Mouse (Mus musculus) forebrain, embryonic 14.5 days (tissue): ENCODE data around the gene Tex21. TPM values are rescaled to one million over a fixed set of nuclear protein-coding genes. Genes with fewer than 3 reads are reported as not detected.

Source experiments
- ATAC-seq: fragments of 200-750 bp; cut with Nextera tagmentation; 2 replicates; pipeline ENCODE4 v1.8.0; 2017; ENCODE audit warnings: mild to moderate bottlenecking, moderate library complexity
- DNase-seq: peaks from one replicate; pipeline ENCODE4 v3.0.0-alpha.2; 2015; ENCODE audit warnings: low spot score
- H3K27ac ChIP-seq: fragments of 300-500 bp; sonication (generic); 2 replicates; pipeline ENCODE4 v1.5.1; 2014; ENCODE audit warnings: low read depth, mild to moderate bottlenecking, control low read depth, low read length, moderate library complexity
- H3K27me3 ChIP-seq: fragments of 300-500 bp; sonication (generic); replicated peaks from 2 replicates; pipeline ENCODE4 v1.6.1; 2014; ENCODE audit warnings: low read length, control low read depth, mixed read lengths; ENCODE audit not compliant: control insufficient read depth, insufficient read depth
- H3K36me3 ChIP-seq: fragments of 300-500 bp; sonication (generic); 2 replicates; pipeline ENCODE4 v1.6.1; 2014; ENCODE audit warnings: low read length, control low read depth; ENCODE audit not compliant: control insufficient read depth, insufficient read depth
- H3K4me1 ChIP-seq: fragments of 300-500 bp; sonication (generic); 2 replicates; pipeline ENCODE4 v1.6.1; 2014; ENCODE audit warnings: antibody characterized with exemption, low read length, control low read depth; ENCODE audit not compliant: control insufficient read depth, insufficient read depth
- H3K4me2 ChIP-seq: fragments of 300-500 bp; sonication (generic); 2 replicates; pipeline ENCODE4 v1.6.1; 2014; ENCODE audit warnings: mild to moderate bottlenecking, control low read depth, low read length
- H3K4me3 ChIP-seq: fragments of 300-500 bp; sonication (generic); 2 replicates; pipeline ENCODE4 v1.5.1; 2014; ENCODE audit warnings: low read depth, low read length, control low read depth
- H3K9ac ChIP-seq: fragments of 300-500 bp; sonication (generic); 2 replicates; pipeline ENCODE4 v1.6.1; 2014; ENCODE audit warnings: mild to moderate bottlenecking, low read length, control low read depth, moderate library complexity
- H3K9me3 ChIP-seq: fragments of 300-500 bp; sonication (generic); replicated peaks from 2 replicates; pipeline ENCODE4 v1.6.1; 2016; ENCODE audit warnings: low read length, control low read depth, mixed read lengths; ENCODE audit not compliant: control insufficient read depth
- WGBS: fragments of 180-500 bp; shearing (Covaris S2); extraction: QIAGEN DNeasy Blood & Tissue Kit; methylation state at CpG from one replicate; pipeline ENCODE4 v1.1.7; 2014; 5-methylcytosine and 5-hydroxymethylcytosine counted together
- polyA plus RNA-seq: library from polyadenylated mRNA; unstranded; fragments of >200 nt; fragmentation: Nextera tagmentation; extraction: Ambion mirVana; gene quantifications from 2 replicates; pipeline ENCODE4 v1.2.1, GENCODE M21; 2014

Tex21 gene
- polyA plus RNA-seq, 1 experiment from 2014 or later, result not detected

GRCm38 (mm10) chr12:76253991-76254390 is 7.4 kb upstream of the Tex21 start:
- no peak overlapping the region for H3K4me3 ChIP-seq
- H3K9ac ChIP-seq, result no peak overlapping the region
- no peak overlapping the region for H3K4me2 ChIP-seq

GRCm38 (mm10) chr12:76253591-76253990 is 7.0 kb upstream of the Tex21 start:
- H3K9ac ChIP-seq, result no peak overlapping the region
- WGBS, result 81% methylated on average over 2 of the region's 2 CpGs
- no peak overlapping the region for H3K4me3 ChIP-seq
- H3K36me3 ChIP-seq, result no peaks in the 10 kb centered on the region
- H3K4me2 ChIP-seq, result no peak overlapping the region
- ATAC-seq (no peak), DNase-seq (no peak)
- no peaks in the 10 kb centered on the region for H3K27me3 ChIP-seq
- H3K9me3 ChIP-seq, result no peaks in the 10 kb centered on the region
- H3K27ac ChIP-seq, result no peak overlapping the region
- H3K4me1 ChIP-seq, result peaks cover 14% of the 10 kb centered on the region

More at GRCm38 (mm10) chr12:76253991-76254390, 7.4 kb upstream of the Tex21 start:
- DNase-seq, result no peak
- ATAC-seq, result no peak
- peaks cover 14% of the 10 kb centered on the region for H3K4me1 ChIP-seq
- H3K27me3 ChIP-seq, result no peaks in the 10 kb centered on the region
- H3K9me3 ChIP-seq, result no peaks in the 10 kb centered on the region
- no peaks in the 10 kb centered on the region for H3K36me3 ChIP-seq
- no peak overlapping the region for H3K27ac ChIP-seq
- WGBS, result 77% methylated on average over 8 of the region's 8 CpGs

- Histone ChIP-seq H3K27ac (no peak overlapping the region), H3K4me1 (peaks cover 14% of the 10 kb centered on the region), H3K4me2 (no peak overlapping the region), H3K4me3 (no peak overlapping the region), H3K36me3 (no peaks in the 10 kb centered on the region), H3K27me3 (no peaks in the 10 kb centered on the region), H3K9me3 (no peaks in the 10 kb centered on the region), H3K9ac (no peak overlapping the region)
- WGBS, result 66% methylated on average over 1 of the region's 1 CpGs
- ATAC-seq (no peak), DNase-seq (no peak)
These were observed 6.5 kb upstream of the Tex21 start for GRCm38 (mm10) chr12:76253090-76253489.

GRCm38 (mm10) chr12:76244981-76245380 is 1.6 kb downstream of the Tex21 start:
- ATAC-seq, result no peak
- no peaks in the 10 kb centered on the region for H3K9me3 ChIP-seq
- no peak overlapping the region for H3K27ac ChIP-seq
- no peak overlapping the region for H3K9ac ChIP-seq
- WGBS, result 85% methylated on average over 8 of the region's 8 CpGs
- H3K4me2 ChIP-seq, result no peak overlapping the region
- H3K4me3 ChIP-seq, result no peak overlapping the region
- no peaks in the 10 kb centered on the region for H3K36me3 ChIP-seq
- H3K27me3 ChIP-seq, result no peaks in the 10 kb centered on the region
- no peaks in the 10 kb centered on the region for H3K4me1 ChIP-seq
- DNase-seq, result no peak

GRCm38 (mm10) chr12:76241833-76242232 is 4.7 kb downstream of the Tex21 start:
- no peaks in the 10 kb centered on the region for H3K9me3 ChIP-seq
- 64% methylated on average over 5 of the region's 5 CpGs for WGBS

GRCm38 (mm10) chr12:76241084-76241483 is 5.5 kb downstream of the Tex21 start:
- Histone ChIP-seq H3K27ac (no peak overlapping the region), H3K4me3 (no peak overlapping the region), H3K27me3 (no peaks in the 10 kb centered on the region), H3K36me3 (no peaks in the 10 kb centered on the region), H3K9me3 (no peaks in the 10 kb centered on the region), H3K4me2 (no peak overlapping the region), H3K4me1 (no peaks in the 10 kb centered on the region), H3K9ac (no peak overlapping the region)
- WGBS, result 87% methylated on average over 3 of the region's 3 CpGs
- no peak for ATAC-seq
- DNase-seq, result no peak

More at GRCm38 (mm10) chr12:76241833-76242232, 4.7 kb downstream of the Tex21 start:
- DNase-seq (no peak), ATAC-seq (no peak)
- H3K27ac ChIP-seq, result no peak overlapping the region
- H3K9ac ChIP-seq, result no peak overlapping the region
- H3K27me3 ChIP-seq, result no peaks in the 10 kb centered on the region
- H3K4me1 ChIP-seq, result no peaks in the 10 kb centered on the region
- H3K4me2 ChIP-seq, result no peak overlapping the region
- no peaks in the 10 kb centered on the region for H3K36me3 ChIP-seq
- H3K4me3 ChIP-seq, result no peak overlapping the region

- H3K27me3 ChIP-seq, result no peaks in the 10 kb centered on the region
- 95% methylated on average over 3 of the region's 3 CpGs for WGBS
- no peak overlapping the region for H3K4me3 ChIP-seq
- DNase-seq, result no peak
- ATAC-seq, result no peak
- H3K4me2 ChIP-seq, result no peak overlapping the region
- H3K9ac ChIP-seq, result no peak overlapping the region
- no peaks in the 10 kb centered on the region for H3K36me3 ChIP-seq
- H3K27ac ChIP-seq, result no peak overlapping the region
- no peaks in the 10 kb centered on the region for H3K4me1 ChIP-seq
- H3K9me3 ChIP-seq, result no peaks in the 10 kb centered on the region
These were observed 5.9 kb downstream of the Tex21 start for GRCm38 (mm10) chr12:76240670-76241069.

GRCm38 (mm10) chr12:76239839-76240571 is 6.5 kb downstream of the Tex21 start:
- no peak for DNase-seq
- Histone ChIP-seq H3K4me2 (no peak overlapping the region), H3K27me3 (no peaks in the 10 kb centered on the region), H3K9me3 (no peaks in the 10 kb centered on the region), H3K36me3 (no peaks in the 10 kb centered on the region), H3K9ac (no peak overlapping the region), H3K4me3 (no peak overlapping the region), H3K27ac (no peak overlapping the region), H3K4me1 (no peaks in the 10 kb centered on the region)
- ATAC-seq, result no peak
- 83% methylated on average over 7 of the region's 7 CpGs for WGBS

GRCm38 (mm10) chr12:76239145-76239838 is 7.3 kb downstream of the Tex21 start:
- H3K4me2 ChIP-seq, result no peak overlapping the region
- no peak for DNase-seq
- H3K4me3 ChIP-seq, result no peak overlapping the region
- H3K27me3 ChIP-seq, result no peaks in the 10 kb centered on the region
- H3K27ac ChIP-seq, result no peak overlapping the region
- WGBS, result 73% methylated on average over 10 of the region's 10 CpGs
- H3K9ac ChIP-seq, result no peak overlapping the region
- H3K4me1 ChIP-seq, result no peaks in the 10 kb centered on the region
- H3K9me3 ChIP-seq, result no peaks in the 10 kb centered on the region
- ATAC-seq, result no peak
- H3K36me3 ChIP-seq, result no peaks in the 10 kb centered on the region
